Mouse (Mus musculus): ENCODE results near the gene Gm11634. TPM values are rescaled to one million over a fixed set of nuclear protein-coding genes. Genes with fewer than 3 reads are reported as not detected.
A peak's percentile ranks its signal among the peaks of the same experiment; 100 is the strongest.

The Gm11634 gene
- total RNA-seq, 2 experiments from 2014 or later = not detected

- no peak for TF ChIP-seq CTCF (IDR thresholded peaks at IDR 0.05)
- Histone ChIP-seq H3K27ac (no peak overlapping the region), H3K4me3 (no peak overlapping the region)
- DNase-seq = no peak
- intact Hi-C loops (cut with DNase I) = no loop called here
These were observed 30.6 kb downstream of the Gm11634 start for GRCm38 (mm10) chr11:101568421-101568820.

GRCm38 (mm10) chr11:101562391-101562790 is 36.7 kb downstream of the Gm11634 start:
- intact Hi-C loops (cut with DNase I) = no loop called here
- peak overlapping the region; percentile 67 for H3K27ac ChIP-seq
- peak; percentile 33 for DNase-seq
- peak; percentile 88 for TF ChIP-seq CTCF (IDR thresholded peaks at IDR 0.05)
- no peak overlapping the region for H3K4me3 ChIP-seq

DNA sequence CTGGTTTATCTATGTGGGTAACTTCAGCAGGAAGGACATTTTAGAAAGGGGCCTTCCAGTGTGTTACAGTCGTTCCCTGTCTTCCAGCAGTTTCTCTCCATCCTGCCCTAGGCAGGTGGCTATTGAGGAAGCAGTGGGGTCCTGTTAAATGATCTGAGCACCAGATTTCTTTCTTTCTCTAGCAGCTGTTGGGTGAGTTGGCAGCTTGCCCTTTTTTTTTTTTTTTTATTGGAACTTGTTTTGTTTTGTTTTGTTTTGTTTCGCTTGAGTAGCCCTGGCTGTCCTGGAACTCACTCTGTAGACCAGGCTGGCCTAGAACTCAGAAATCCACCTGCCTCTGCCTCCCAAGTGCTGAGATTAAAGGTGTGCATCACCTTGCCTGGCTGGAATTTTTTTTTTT is 42.1 kb downstream of the Gm11634 start:
- no peak for TF ChIP-seq CTCF (IDR thresholded peaks at IDR 0.05)
- Histone ChIP-seq H3K4me3 (no peak overlapping the region), H3K27ac (no peak overlapping the region)
- intact Hi-C loops (cut with DNase I) = loop anchor here (10.0 kb wide), 1 partner anchor 242 kb away; the partner anchor contains the start of gene Psme3
- no peak for DNase-seq

DNA sequence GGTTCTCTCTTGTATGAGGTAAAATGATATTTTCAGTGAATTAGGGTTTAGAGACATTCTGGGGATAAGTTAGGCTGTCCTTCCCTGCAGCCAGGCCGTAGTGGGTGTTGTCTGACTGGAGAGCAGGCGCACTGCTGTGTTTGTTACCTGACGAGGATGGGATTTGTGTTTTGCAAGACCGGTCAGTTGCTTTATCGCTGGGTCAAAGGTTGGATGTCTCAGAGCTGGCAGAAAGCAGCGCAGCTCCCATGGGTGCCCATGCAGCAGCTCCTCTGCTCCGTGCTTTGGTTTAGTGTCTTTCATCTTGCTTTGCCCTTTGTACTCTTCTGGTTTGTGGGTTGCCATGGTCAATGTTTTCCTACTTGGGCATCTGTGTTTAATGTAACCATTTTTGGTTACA is 42.5 kb downstream of the Gm11634 start:
- no peak for DNase-seq
- intact Hi-C loops (cut with DNase I) = loop anchor here (10.0 kb wide), 1 partner anchor 242 kb away; the partner anchor contains the start of gene Psme3
- Histone ChIP-seq H3K4me3 (no peak overlapping the region), H3K27ac (no peak overlapping the region; the same call in 1 of the 2 replicates)
- no peak for TF ChIP-seq CTCF (IDR thresholded peaks at IDR 0.05)

DNA sequence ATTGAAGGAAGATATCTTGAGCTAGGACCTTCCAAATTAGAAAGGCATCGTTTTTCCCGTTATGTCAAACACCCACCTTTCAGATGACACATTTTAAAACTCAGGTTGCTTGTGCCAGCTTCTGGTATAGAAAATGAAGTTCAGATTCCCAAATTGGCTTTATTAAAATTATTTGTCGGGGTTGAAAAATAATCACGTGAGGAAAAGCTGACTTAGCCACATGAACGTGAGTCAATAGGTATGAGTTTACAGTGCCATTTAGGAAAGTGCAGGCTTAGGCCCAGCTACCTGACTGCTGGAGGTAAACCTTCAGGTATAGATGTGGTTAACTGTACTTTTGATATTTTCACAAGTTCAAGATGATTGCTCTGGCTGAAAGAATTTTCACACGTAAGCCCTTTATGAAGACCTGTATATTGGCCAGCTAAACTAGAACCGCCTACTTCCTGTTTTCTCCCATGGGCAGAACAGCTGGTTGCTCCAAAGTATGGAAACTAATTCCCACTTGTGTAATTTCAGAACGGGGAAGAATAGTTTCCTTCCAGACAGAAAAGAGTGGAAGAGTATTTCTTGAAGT is 45.6 kb downstream of the Gm11634 start:
- no peak for TF ChIP-seq CTCF (IDR thresholded peaks at IDR 0.05)
- Histone ChIP-seq H3K27ac (peak overlapping the region; percentile 91), H3K4me3 (peak overlapping the region; percentile 77)
- DNase-seq = no peak
- intact Hi-C loops (cut with DNase I) = loop anchor here (5.0 to 10.0 kb wide), 2 partner anchors 86 to 239 kb away; partner anchors contain the start of genes Psme3 and Vat1

- H3K27ac ChIP-seq = peak overlapping the region; percentile 91
- intact Hi-C loops (cut with DNase I) = loop anchor here (5.0 to 10.0 kb wide), 2 partner anchors 85 to 238 kb away; partner anchors contain the start of genes Psme3 and Vat1
- DNase-seq = peak; percentile 97
- H3K4me3 ChIP-seq = peak overlapping the region; percentile 77
- peak; percentile 42 for TF ChIP-seq CTCF (IDR thresholded peaks at IDR 0.05)
These were observed 46.4 kb downstream of the Gm11634 start for GRCm38 (mm10) chr11:101552476-101553300.

GRCm38 (mm10) chr11:101551751-101552475 is 47.1 kb downstream of the Gm11634 start, which contains the start of the genes Brca1 and Nbr1:
Gene Brca1, minus strand, starts transcription at chr11:101551955.
Gene Nbr1, plus strand, starts transcription at chr11:101552149.
- intact Hi-C loops (cut with DNase I) = loop anchor here (5.0 to 10.0 kb wide), 2 partner anchors 85 to 237 kb away; partner anchors contain the start of genes Psme3 and Vat1
- no peak for TF ChIP-seq CTCF (IDR thresholded peaks at IDR 0.05)

GRCm38 (mm10) chr11:101548526-101548925 is 50.5 kb downstream of the Gm11634 start:
- no peak for TF ChIP-seq CTCF (IDR thresholded peaks at IDR 0.05)

More at GRCm38 (mm10) chr11:101551751-101552475, 47.1 kb downstream of the Gm11634 start, which contains the start of the genes Brca1 and Nbr1:
- Histone ChIP-seq H3K4me3 (peak within 1 kb of the TSS; percentile 77), H3K27ac (peak within 1 kb of the TSS; percentile 91)
- peak; percentile 95 for DNase-seq

GRCm38 (mm10) chr11:101544132-101544531 is 54.9 kb downstream of the Gm11634 start:
- intact Hi-C loops (cut with DNase I) = no loop called here
- H3K27ac ChIP-seq = no peak overlapping the region
- no peak for DNase-seq
- no peak for TF ChIP-seq CTCF (IDR thresholded peaks at IDR 0.05)
- H3K4me3 ChIP-seq = no peak overlapping the region

More at GRCm38 (mm10) chr11:101548526-101548925, 50.5 kb downstream of the Gm11634 start:
- Histone ChIP-seq H3K4me3 (no peak overlapping the region), H3K27ac (no peak overlapping the region)
- no peak for DNase-seq
- intact Hi-C loops (cut with DNase I) = no loop called here

Other genes with a start within 250 kb of the Gm11634 start
- not detected for gene G6pc, start 231.7 kb downstream of the Gm11634 start, total RNA-seq (2021)
- 10 to 100 TPM; 17.1 to 24.9 TPM for gene Aarsd1, start 181.6 kb downstream of the Gm11634 start, total RNA-seq (2021)
- gene Gm27029, start 174.5 kb downstream of the Gm11634 start, total RNA-seq (2021) = 1 to 10 TPM; 7.9 to 8.4 TPM
- 1 to 10 TPM; 7.3 to 8.8 TPM for gene Rundc1, start 174.2 kb downstream of the Gm11634 start, total RNA-seq (2021)
- 10 to 100 TPM; 82.0 to 90.7 TPM for gene Ptges3l, start 173.9 kb downstream of the Gm11634 start, total RNA-seq (2021)
- 10 to 100 TPM; 31.9 to 49.4 TPM for gene Rpl27, start 157.0 kb downstream of the Gm11634 start, total RNA-seq (2021)
- 10 to 100 TPM in 1 of 2 experiments, 1 to 10 TPM in 1; 8.6 to 14.3 TPM for gene Ifi35, start 150.8 kb downstream of the Gm11634 start, total RNA-seq (2021)
- gene Rnd2, start 134.3 kb downstream of the Gm11634 start, total RNA-seq (2021) = 1 to 10 TPM; 3.3 to 3.5 TPM
- 10 to 100 TPM; 10.0 to 14.5 TPM for gene Vat1, start 133.0 kb downstream of the Gm11634 start, total RNA-seq (2021)
- under 1 TPM; 0.03 to 0.31 TPM for gene Brca1, start 47.3 kb downstream of the Gm11634 start, total RNA-seq (2021)
- gene Nbr1, start 47.1 kb downstream of the Gm11634 start, total RNA-seq (2021) = 10 to 100 TPM; 65.3 to 65.6 TPM
- 1 to 10 TPM; 1.0 to 2.6 TPM for gene Tmem106a, start 17.0 kb downstream of the Gm11634 start, total RNA-seq (2021)
- 10 to 100 TPM; 24.2 to 27.4 TPM for gene Rdm1, start 27.9 kb upstream of the Gm11634 start, total RNA-seq (2021)
- 10 to 100 TPM in 1 of 2 experiments, 1 to 10 TPM in 1; 6.7 to 13.1 TPM for gene Arl4d, start 66.3 kb upstream of the Gm11634 start, total RNA-seq (2021)
- gene Dhx8, start 133.7 kb upstream of the Gm11634 start, total RNA-seq (2021) = 10 to 100 TPM; 13.8 to 15.1 TPM
- gene Etv4, start 186.1 kb upstream of the Gm11634 start, total RNA-seq (2021) = 1 to 10 TPM; 2.7 to 3.1 TPM